Mouse (Mus musculus): Measurements from ENCODE around the gene Wbp2.

DNA sequence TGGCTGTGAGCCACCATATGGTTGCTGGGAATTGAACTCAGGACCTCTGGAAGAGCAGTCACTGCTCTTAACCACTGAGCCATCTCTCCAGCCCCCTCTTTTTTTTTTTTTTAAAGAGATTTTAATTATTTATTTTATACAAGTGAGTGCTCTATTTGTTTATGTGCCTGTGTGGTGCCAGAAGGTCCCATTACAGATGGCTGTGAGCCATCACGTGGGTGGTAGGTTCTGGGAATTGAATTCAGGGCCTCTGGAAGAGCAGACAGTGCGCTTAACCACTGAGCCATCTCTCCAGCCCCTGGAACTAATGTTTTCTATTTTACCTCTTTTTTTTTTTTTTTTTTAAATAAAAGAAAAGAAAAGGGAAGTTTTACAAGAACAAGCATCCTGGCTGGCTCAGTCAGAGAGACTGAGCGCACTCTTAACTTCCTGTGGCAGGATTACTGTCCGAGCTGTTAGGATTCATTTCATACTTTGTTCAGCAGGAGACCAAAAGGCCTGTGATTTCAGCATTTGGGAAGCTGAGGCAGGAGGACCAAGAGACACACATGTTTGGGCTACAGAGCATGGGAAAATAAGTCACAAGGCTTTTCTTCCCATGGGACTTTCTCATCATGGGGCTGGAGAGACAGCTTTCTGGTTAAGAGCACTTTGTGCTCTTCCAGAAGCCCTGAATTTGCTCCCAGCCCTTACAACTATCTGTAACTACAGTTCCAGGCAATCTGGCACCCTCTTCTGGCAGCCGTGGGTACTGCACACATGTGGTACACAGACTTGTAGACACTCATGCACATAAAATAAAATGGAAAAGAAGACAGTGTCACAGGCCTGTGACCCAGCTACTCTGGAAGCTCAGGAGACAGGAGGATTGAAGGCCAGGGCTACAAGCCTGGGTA lies 9.7 kb upstream of the Wbp2 start:
- TF ChIP-seq CTCF (IDR thresholded peaks at IDR 0.05; ENCODE audit: borderline replicate concordance, control insufficient read depth, extremely low read depth, insufficient read depth, low read length, poor library complexity) (no peak), POLR2A (IDR thresholded peaks at IDR 0.05; ENCODE audit: control insufficient read depth, extremely low read depth, insufficient read depth, low read length, poor library complexity) (no peak)

All from thymus, adult 2 months (tissue).